Mouse (Mus musculus) adipocyte (in vitro differentiated cells): ENCODE results near the gene Mlx.
A peak's percentile ranks its signal among the peaks of the same experiment; 100 is the strongest.

Experiments used
- DNase-seq: peaks from one replicate; pipeline ENCODE4 v3.0.0-alpha.2; 2016; ENCODE audit warnings: low spot score

The Mlx gene

DNA sequence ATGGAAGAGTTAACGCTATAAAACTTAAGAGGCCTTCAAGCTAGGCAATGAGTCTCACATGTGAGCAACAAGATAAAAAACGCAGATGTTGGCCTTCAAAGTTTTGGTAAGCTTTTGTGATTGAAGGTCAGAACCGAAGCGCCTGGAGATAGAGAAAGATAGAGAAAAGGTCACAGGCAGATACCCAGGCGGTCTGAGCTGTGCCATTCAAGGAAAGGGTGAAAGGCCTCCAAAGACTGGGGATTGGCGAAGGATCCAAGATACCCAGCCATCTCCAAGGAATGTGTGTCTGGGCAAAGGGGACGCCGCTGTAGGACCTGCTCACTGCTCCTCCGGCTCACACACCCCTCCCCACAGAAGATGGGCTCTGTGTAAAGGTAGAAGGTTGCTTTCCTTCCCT lies 22.1 kb upstream of the Mlx start:
- DNase-seq, result peak; percentile 22

DNA sequence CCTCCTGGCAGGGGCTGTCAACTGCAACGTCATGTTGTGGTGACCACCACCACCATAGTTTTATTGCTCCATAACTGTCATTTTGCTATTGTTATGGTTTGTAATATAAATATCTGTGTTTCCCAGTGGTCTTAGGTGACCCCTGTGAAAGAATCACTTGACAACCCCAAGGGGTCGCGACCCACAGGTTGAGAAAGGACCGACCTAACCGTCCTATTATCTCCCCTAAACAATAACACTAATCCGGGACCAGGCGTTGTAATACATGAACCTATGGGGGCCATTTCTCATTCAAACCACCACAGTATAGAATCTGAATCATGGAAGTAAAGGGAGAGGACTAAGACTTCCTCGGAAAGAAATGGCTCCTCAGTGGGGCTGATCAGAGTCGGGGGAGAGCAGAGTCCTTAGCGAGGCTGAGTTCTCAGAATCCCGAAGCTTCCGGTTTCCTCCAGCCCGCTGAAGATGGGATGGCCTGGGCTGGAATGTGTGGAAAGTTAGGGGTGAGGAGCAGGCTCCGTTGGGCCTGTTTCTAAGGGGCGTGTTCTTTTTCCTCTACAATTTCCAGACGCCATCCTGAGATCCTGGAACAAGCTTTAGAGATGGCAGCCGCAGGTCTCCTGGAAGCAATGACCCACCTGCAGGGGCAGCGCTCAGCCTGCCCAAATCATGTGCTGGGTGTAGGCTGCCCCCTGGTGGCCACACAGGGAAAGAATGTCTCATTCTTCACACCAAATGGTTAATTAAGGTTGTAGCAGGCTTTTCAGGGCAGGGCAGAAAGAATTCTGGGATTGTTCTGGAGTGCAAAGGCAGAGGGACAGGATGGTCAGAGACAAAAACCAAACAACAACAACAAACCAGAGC lies 20.3 kb upstream of the Mlx start:
- DNase-seq, result peak; percentile 82

DNA sequence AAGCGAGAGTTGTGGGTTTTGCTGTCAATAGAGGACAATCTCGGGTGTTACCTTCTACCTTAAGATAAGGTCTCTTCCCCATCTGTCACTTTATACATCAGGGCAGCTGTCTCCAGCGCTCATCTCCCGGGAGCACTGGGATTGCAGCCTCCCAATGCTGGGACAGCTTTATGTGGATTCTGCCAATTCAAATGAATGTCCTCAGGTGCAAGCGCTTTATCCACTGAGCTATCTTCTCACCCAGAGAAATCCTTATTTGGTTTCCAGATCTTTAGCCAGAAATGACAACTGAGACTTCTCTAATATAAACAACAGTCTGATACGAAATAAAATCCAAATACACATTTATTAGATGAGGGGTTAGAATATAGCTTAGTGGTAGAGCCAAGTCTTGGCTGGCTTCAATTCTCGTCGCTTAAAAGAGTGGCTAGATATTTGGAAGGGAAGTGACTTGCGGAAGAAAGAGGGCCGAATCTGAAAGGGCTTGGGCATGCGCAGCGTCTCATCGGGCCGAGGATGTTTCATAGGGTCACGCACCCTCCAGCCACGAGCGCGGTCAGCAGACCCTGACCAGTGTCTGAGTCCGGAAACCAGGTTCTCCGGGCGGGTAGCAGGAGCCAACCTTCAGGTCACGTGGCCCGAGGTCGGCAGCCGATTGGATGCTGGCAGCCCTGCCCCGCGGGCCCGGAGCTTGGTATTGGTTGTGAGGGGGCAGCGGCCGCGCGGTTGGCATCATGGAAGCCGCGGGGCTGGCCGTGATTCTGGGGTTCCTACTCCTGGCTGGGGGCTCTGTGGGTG lies 17.5 kb upstream of the Mlx start, which contains the start of gene Naglu:
Gene Naglu, plus strand, starts transcription at position 622 of the 798 bp plus-strand sequence.
- DNase-seq, result peak; percentile 93

DNA sequence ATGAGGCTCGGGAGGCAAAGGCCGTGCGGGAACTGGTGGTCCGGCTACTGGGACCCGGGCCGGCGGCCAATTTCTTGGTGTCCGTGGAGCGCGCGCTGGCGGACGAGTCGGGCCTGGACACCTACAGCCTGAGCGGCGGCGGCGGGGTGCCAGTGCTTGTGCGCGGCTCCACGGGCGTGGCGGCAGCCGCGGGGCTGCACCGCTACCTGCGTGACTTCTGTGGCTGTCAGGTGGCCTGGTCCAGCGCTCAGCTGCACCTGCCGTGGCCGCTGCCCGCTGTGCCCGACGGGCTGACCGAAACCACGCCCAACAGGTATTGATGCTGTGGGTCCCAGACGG lies 16.9 kb upstream of the Mlx start:
- DNase-seq, result no peak

DNA sequence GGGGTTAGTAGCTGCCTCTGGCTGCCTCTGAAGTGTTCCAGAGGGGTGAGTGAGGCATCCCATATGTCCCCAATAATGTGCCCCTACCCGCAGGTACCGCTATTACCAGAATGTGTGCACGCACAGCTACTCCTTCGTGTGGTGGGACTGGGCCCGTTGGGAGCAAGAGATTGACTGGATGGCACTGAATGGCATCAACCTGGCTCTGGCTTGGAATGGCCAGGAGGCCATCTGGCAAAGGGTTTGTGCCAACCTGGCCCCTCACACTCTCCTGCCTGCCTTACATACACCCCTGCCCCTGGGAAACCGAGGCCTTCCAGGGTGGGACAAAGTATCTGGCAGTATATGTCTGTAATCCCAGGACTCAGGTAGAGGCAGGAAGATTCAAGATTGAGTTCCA lies 16.1 kb upstream of the Mlx start:
- DNase-seq, result no peak

DNA sequence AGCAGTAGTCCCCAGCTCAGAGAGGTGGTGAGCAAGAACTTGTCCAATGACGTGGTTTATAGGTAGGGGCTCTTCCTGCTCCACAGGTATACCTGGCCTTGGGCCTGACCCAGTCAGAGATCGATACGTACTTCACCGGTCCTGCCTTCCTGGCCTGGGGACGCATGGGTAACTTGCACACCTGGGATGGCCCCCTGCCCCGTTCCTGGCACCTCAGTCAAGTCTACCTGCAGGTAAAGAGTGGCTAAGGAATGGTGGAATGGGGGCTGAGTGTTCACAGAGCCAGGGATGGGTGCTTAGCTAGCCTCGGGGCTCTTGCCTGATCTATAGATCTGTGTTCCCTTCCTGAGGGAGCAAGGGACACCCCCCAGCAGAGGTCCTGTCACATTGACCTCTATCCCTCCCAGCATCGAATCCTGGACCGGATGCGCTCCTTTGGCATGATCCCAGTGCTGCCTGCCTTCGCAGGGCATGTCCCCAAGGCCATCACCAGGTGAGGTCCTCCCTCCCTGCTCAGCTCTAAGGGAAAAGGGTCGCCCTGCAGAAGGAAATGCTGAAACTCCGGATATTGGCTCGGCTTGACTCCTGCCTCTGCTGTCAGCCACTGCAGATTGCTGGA lies 15.2 kb upstream of the Mlx start:
- DNase-seq, result no peak

- no peak for DNase-seq
Measured at GRCm38 (mm10) chr11:101078121-101078520, 9.0 kb upstream of the Mlx start, which contains the start of gene Hsd17b1. TSS of gene Hsd17b1 (plus strand) at chr11:101078411.

- DNase-seq, result no peak
Measured at GRCm38 (mm10) chr11:101079746-101080145, 7.3 kb upstream of the Mlx start.

DNA sequence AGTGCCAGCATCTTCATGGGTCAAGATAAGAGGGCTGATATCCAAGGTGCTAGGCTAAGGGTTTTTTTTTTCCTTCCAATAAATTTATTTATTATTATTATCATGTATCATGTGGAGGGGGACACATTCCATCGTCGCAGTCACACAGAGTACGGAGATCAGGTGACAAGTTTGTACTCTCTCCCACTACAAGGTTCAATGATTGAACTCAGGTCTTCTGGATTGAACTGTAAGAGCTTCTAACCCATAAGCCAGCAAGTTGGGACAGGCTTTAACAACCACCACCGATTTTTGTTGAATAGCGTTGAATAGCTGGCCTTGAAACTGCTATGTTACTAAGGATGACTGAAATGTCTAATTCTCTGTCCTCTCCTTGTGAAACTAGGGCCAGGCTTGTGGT lies 6.7 kb upstream of the Mlx start:
- DNase-seq, result no peak

DNA sequence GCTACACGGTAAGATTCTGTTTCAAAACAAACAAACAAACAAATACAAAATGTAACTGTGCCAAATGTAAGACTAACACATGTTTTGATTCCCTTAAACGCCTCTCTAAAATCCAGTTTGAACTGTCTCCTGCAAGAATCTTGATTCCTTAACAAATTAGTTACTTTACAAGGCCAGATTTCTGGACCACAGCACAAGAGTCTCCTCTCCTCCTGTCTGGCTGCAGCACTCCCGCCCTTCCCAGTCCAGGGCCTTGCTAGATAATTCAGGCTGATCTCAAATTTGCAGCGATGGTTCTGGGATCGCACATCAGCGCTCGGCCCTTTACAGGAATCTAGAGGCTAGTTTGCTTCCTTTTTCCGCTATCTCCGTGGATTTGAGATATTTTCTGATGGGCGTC lies 5.4 kb upstream of the Mlx start:
- peak; percentile 53 for DNase-seq

DNA sequence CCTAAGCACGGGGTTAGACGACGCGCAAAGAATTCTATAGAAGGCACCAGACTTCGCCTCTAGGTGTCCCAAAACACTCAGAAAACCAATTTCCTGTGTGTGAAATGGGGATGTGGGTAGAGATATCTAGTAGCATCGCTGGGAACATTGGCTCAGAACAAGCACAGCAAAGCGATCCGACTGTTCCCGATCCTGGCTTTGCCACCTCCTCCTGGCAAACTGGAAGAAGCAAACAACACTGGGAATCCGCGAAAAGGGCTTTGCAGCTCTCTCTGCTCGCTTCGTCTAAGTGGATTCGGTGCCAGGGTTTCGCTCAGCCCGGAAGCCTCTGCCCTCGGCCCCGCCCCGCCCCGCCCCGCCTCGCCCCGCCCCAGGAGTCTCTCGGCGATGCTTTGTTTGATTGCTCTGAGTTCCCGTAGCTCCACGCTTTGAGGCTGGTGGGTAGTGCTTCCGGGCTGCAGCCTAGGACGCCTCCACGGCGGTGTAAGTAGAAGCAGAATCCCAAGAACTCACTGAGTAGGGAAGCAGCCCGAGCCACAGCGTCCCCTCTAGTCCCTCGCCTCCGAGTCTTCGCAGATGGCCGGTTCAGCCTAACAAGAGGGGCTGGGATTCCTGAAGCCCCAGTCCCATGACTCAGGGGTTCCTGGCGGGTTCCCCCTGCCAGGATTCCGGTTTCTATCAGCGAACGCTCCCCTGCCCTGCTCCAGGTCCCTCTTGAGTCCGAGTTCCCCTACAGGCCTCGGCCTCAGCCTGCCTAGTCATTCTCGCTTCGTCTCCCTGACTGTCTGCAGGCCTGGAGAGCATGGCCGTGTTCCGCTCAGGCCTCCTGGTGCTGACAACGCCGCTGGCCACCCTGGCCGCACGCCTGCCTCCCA lies 4.6 kb upstream of the Mlx start, which contains the start of gene Coasy:
Gene Coasy, plus strand, starts transcription at position 358 of the 875 bp plus-strand sequence.
- DNase-seq, result peak; percentile 97

DNA sequence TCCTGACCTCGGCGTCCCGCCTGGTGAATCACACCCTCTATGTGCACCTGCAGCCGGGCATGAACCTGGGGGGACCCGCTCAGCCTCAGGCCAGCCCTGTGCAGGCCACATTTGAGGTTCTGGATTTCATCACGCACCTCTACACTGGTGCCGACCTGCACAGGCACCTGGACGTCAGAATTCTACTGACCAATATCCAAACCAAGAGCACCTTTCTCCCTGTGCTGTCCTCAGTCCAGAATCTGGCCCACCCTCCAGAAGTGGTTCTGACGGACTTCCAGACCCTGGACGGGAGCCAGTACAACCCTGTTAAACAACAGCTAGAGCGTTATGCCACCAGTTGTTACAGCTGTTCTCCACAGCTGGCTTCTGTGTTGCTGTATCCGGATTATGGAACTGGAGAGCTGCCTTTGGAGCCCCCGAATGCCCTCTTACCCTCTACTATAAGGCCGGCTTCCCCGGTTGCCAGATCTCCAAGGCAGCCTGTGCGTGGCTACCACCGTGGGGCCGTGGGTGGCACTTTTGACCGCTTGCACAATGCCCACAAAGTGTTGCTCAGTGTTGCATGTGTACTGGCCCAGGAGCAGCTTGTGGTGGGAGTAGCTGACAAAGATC lies 3.9 kb upstream of the Mlx start:
- peak; percentile 57 for DNase-seq

GRCm38 (mm10) chr11:101084246-101084645 lies 2.8 kb upstream of the Mlx start:
- no peak for DNase-seq

GRCm38 (mm10) chr11:101084811-101085210 lies 2.3 kb upstream of the Mlx start:
- no peak for DNase-seq

DNA sequence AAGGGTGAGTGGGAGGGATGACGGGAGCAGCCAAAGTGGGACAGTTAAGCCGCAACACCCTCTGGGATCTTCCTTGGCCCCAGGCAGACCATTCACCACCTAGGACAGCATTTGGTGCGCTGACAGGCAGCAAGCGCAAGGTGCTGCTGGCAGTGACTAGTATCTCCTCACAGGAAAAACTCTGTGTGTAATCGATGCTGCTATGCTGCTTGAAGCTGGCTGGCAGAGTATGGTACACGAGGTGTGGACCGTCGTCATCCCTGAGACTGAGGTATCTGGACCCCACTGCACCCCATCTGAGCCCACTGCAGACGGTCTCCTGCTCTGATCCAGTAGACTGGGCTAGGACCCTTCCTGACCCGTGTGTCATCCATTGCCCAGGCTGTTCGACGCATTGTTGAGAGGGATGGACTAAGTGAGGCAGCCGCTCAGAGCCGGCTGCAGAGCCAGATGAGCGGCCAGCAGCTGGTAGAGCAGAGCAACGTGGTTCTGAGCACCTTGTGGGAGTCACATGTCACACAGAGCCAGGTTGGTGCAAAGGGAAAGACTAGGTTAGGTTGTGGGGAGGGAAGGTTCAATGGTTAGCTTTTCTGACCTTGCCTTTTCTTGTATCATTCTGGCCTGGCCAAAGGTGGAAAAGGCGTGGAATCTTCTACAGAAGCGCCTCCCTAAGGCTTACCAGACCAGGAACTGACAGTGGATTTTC lies 1.3 kb upstream of the Mlx start:
- DNase-seq, result no peak

- no peak for DNase-seq
Measured at GRCm38 (mm10) chr11:101086323-101086674, 778 bp upstream of the Mlx start.

- DNase-seq, result no peak
Measured at GRCm38 (mm10) chr11:101087682-101088055, 592 bp downstream of the Mlx start.

DNA sequence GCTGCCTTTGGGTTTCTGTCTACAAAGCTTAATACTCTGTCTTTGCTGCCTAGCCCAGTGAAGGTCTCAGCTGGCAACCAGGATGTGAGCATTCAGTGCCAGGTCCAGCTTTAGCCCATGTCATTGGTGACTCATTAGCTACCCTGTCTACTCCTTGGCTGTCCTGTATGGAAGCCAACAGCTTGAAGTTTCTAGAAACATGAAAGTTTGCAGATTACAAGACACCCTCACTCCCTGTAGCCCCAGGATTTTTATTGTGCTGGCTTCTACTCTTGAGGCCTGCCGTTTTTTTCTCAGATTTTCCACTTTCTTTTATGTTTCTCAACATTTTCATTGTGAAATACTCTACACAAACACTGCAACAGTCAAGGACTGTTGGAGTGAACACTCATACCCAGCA lies 2.9 kb downstream of the Mlx start:
- DNase-seq, result peak; percentile 54

GRCm38 (mm10) chr11:101094930-101095313 lies 7.8 kb downstream of the Mlx start:
- no peak for DNase-seq

GRCm38 (mm10) chr11:101095314-101096024 lies 8.4 kb downstream of the Mlx start, which contains the start of gene Psmc3ip:
TSS of gene Psmc3ip (minus strand) at chr11:101095436.
- DNase-seq, result peak; percentile 96
